Mouse (Mus musculus) E14TG2a.4 (cell line): ENCODE results near the gene Rex1bd.

ENCODE experiments used
- CTCF ChIP-seq: conservative IDR thresholded peaks from 2 replicates; pipeline ENCODE4 v1.5.1; 2014; ENCODE audit warnings: low read length
- NANOG ChIP-seq: IDR thresholded peaks from 2 replicates; pipeline ENCODE4 v1.6.1; 2014; ENCODE audit warnings: borderline replicate concordance, low read length, mixed read lengths
- POU5F1 ChIP-seq: IDR thresholded peaks from 2 replicates; pipeline ENCODE4 v1.6.1; 2014; ENCODE audit warnings: low read length, borderline replicate concordance

- TF ChIP-seq CTCF (no peak), NANOG (no peak), POU5F1 (no peak)
These were observed 23.8 kb upstream of the Rex1bd start for GRCm38 (mm10) chr8:70530314-70530713.
